Mouse (Mus musculus) heart, adult 9 months (tissue): Measurements from ENCODE around the gene Nr2e1.

ENCODE experiments used
- DNase-seq, 2 experiments: peaks; one replicate each; pipeline ENCODE4 v3.0.0; 2022; ENCODE audit warnings: low spot score in 2 of 2

Nr2e1 gene

DNA sequence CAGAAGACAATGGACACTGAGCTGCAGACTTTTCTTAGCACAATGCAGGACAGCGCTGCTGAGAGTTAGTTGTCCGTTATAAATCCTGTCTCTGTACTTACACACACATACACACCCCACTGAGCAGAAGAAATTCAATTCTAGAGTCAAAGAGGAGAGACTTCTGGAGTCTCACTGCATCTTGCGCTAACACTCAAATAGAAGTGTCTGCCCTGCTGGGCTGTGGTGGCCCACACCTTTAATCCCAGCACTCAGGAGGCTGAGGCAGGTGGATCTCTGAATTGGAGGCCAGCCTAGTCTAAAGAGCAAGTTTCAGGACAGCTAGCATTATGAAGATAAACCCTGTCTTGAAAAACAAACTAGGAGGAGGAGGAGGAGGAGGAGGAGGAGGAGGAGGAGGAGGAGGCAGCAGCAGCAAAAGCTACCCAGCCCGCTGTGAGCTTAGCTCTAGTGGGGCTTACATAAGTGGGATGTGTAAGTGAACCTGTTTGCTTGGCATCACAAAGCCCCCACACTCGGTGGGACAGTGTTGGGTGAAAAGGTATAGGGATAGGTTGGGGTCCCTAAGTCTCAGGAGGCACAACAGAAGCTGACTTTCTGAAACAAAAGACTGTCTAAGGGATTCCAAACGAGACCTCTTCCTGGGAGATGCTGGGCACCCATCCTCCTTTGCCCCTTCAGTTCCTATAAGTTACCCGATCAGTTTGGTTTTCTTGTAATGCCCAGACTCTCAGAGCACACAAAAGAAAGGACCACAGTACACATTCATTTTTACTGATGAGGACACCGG is 4.7 kb upstream of the Nr2e1 start:
- DNase-seq = no peak

DNA sequence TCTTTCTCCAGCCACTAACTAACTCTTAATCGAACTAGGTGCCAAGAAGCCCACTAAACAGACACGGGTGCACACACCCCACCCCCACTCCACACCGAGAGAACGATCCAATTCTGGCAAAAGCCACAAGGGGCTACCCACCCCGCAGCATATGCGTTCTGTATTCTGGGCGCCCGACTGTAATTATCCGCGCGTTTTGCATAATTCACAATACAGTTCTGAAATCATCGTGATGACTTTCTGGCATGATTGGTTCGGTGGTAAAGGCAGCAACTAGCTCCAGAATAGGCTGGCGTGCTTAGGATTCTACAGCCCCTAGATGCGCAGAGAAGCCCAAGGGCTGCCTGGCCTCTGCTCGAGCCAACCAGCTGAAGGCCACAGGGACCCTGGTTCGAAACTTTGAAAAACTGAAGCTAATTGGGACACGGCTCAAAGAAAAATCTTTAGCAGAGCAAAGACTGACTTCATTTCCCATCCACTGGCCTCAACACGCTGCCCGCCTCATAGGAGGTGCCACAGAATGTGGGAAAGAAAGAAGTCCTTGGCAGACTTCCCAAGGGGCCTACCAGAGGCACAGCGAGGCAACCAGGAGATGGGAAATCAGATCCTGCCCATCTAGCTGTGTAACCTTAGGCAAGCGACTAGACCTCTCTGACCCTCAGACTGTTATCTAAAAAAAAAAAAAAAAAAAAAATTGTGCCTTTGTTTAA is 2.3 kb upstream of the Nr2e1 start:
- DNase-seq = no peak

DNA sequence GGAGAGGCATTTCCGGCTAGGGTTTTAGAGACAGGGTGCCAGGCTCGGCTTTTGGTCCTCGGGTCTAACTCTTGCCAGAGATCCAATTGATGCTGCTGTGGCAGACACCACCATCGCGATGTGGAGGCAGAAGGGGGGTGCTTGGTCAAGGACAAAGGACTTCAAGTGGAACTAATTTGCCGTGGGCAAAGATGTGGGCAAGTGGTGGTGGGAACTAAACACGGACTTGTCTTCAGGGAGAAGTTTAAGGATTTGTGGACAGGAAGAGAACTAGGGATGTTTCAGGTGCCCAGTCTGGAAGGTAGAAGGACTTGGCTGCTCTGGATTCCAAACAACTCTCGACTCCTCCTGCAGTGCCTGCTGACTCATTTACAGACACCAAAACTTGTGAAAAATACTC is 1.7 kb upstream of the Nr2e1 start:
- no peak for DNase-seq

DNA sequence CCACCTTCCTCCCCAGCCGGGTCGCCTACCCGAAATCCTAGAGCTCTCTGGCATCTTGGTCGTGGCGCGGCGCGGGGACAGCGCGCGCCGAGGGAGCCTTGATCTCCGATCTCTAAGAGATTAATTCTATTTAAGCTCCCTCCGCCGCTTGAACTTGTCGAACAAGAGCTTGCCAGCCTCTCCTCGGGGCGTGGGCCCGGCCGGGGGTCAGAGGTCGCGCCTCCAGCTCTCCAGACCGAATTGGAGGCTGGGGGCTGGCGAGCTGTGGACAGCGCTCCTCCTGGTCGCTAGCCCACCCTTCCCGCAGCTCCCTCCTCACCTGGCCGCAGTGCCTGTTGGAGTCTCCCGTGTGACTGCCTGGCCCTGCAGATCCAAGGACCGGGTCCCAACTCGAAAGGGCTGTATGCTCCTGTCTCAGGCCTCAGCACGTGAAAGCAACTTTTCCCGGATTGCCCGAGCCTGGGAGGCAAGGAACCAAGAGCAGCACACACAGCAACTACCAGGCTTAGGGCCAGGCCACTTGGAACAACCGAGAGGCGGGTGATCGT is 1.1 kb upstream of the Nr2e1 start:
- DNase-seq = no peak

DNA sequence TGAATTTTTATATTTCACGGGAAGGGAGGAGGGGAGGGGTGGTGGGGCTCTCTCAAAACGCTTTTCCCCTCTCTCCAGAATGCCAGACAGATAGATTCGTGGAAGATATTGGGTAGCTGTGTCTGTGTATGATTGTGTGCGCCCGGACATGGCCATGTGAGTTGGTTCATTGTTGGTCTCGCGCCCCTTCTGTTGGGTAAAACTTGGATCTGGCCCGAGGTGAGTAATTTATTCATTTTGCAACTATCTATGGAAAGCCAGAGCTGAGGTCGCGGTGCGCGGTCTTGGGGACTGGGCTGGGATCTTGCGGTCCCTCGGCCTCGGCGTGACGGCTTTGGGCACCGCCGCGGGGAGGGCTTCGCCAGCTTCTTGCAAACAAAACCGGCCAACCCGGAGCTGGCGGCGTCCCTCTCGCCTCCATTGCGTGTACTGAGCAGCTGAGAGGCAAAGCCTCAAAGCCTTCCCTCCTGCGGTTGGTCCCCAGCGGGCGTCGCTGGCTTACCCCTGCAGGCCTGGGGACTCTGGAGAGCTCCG is 537 bp upstream of the Nr2e1 start:
- no peak for DNase-seq

DNA sequence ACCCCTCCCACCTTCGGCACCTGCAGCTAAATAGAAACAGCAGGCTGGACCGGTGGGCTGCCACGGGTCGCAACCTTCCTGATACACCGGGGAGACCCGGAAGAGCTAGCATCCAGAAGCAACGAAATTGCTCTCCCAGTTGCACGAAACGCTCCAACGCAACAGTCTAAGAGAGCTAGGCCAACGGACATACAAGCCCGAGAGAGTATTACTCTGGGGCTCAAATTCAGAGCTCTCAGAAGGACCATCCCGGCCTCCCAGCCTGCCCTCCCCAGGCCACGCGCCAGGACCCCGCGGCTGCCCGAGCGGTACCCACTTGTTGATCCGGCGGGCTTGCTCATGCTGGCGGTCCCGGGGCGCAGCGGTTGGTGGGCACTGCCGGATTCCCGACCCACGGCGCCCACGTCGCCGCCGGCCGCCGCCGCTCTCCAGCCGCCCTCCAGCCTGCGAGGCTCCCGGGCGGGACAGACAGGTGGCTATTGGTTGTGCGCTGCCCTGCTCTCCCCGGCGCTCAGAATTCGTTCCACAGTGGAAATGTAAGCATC is 794 bp downstream of the Nr2e1 start:
- no peak for DNase-seq

DNA sequence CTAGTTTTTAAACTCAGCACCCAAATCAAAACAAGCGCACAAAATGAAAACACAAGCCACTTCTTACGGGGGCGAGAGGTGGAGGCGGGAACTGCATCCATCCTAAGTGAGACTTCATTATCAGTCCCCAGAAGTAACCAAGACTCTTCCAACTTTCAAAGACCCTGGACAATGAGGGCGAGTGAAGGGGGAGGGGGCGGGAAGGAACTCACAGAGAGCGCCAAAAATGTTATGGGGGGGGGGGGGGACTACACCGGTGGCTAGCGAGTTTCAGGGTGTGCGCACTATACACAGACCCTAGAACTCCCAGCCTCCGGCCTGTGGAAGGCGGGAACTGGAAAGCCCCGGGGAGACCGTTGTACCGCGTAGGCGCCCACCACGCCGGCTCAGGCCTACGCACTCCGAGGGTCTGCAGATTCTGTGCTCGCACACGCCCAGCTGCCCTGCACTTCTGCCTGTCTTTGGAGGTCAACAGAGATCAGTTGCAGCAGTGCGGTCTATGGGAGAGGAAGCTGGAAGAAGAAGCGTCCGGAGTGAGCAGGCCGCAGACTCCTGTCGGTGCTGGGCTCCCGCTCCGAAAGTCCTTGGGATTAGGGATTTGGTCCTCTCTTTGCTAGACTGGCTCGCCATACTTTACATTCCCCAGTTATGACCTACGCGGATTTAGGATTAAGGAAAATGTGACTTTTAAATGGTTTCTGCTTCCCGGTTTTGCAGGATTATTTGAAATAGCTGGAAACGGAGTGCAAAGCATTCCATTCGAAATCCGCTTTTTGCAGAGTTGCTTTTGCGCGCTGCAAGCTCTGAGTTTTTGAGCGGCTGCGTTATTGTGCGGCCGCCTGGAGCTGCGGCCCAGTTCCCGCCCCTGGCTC is 1.5 kb downstream of the Nr2e1 start:
- no peak for DNase-seq

DNA sequence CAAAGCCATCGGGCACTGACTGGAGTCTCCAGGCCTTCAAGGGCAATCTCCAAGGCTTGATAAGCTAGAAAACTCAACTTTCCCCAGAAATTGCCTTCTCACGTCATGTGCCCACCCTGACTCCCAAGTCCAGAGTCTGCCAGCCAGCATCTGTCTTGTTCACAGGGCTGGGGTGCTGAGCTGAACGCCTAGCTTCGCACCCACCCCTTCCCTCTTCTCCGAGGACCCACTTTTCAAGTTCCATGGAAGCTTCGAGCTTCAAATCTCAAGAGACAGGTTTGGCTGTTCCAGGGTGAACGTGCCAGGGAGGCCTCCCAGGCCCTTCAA is 2.5 kb downstream of the Nr2e1 start:
- DNase-seq = no peak

DNA sequence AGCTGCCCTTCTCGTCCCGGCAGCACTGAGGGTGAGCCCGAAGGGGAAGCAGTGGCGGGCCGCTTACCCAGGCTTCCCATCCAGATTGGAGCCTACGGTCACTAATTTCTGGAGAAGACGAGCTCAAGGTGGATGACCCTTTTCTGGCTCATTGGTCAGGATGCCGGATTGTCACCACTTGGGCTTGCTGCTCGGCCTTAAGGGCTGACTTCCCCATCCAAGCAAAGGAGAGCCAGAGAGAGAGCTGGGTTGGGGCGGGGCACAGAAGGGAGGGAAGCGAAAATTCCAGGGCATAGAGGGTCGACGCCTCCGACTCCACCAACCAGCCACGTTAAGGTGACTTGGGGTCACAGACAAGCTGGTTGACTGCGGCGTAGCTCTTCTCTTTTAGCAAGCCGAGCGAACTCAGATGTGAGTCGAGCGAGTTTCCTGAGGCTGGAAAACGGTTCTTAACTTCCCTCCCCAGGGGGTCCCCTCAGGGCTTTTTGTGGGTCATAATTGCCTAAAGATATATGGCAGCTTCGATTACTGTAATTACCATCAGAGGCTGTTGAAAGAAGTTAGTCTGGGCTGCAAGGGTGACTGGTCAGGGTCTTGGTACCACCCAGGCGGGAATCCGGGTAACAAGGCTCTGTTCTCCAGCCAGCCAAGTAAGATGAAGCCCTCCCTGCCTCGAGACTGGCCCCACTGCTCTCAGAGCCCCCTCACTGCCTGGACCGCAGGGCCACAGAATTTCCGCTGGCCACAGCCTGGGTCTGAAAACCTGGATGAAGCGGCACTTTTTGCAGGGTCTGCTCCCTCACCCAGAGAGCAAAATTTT is 3.1 kb downstream of the Nr2e1 start:
- DNase-seq = no peak

DNA sequence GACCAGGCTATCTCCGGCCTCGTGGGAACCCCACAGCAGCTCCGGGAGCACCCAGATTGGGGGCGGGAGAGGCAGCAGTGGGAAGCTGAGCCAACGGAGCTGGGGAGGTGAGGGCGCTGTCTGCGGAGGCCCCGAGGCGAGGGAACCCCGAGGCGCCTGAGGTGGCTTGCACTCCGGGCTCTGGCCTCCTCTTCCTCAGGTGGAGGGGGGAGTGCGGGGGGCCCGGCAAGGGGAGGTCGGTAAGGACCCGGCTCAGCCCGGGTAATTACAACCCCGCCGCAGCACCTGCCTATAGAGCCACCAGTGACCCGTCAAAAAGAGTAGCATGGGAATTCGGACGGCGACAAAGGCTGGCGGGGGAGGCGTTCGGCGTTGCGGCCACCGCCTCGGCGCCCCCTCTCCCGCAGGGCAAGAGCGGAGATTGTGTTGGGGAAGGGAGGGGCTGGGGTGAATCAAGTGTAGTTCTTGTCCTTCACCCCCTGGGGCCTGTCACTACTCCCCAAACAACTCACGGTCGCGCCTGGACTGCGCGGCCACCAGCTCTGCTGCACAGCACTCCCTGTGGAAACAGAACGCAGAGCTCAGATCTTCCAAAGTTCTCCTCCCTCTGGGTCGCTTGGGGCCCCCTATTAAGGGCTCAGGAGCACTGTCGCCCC is 3.8 kb downstream of the Nr2e1 start:
- no peak for DNase-seq

DNA sequence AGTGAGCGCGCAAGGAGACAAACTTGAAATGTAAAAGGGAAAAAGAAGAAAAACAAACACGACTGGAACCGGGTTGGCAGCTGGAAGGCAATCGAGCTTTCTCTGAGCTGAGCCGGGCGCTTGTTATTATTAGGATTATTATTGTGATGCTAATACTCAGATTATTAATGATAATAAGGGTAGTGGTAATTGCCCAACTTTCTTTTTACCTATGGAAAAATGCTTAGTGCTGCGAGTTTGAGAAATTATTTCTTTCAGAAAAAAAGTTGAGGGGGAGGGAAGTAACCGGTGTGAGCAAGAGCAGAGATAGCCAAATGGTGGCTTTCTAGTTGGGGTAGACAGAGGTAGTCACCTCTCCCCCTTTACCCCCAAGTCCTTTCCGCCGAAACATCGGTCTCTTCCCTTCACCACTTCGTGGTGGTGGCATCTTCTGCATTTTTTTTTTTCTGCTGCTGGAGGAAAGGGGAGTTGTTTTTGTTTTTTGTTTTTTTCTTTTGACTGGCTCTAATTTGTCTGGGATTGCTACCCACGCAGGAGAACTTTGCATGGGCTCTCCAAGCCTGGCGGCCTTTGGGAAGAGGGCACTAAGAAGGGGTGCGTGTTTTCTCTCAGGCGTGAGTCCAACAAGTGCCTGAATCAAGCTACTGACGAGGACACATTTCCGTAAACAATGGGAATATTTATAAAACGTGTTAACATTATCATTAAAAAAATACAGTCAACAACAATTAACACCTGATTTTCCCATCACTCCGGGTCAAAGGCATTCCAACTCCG is 4.5 kb downstream of the Nr2e1 start:
- no peak for DNase-seq

DNA sequence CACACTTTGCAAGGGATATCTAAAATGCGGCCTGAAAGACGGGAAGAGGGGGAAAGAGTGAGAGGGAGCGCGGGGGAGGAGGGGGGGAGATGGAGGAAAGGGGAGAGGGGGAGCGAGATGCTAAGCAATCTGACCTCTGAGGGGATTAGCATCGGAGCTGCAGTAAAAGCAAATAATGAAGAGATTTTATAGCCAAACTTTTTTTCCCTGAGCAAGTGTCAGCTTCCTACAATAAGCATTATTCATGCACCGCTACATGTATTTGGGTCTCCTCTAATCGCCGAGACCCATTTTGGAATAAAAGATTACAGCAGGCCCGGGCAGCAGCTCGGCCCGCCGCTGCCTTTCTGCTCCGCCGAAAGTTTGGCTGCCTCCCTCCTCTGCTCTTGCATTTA is 5.2 kb downstream of the Nr2e1 start:
- no peak for DNase-seq

DNA sequence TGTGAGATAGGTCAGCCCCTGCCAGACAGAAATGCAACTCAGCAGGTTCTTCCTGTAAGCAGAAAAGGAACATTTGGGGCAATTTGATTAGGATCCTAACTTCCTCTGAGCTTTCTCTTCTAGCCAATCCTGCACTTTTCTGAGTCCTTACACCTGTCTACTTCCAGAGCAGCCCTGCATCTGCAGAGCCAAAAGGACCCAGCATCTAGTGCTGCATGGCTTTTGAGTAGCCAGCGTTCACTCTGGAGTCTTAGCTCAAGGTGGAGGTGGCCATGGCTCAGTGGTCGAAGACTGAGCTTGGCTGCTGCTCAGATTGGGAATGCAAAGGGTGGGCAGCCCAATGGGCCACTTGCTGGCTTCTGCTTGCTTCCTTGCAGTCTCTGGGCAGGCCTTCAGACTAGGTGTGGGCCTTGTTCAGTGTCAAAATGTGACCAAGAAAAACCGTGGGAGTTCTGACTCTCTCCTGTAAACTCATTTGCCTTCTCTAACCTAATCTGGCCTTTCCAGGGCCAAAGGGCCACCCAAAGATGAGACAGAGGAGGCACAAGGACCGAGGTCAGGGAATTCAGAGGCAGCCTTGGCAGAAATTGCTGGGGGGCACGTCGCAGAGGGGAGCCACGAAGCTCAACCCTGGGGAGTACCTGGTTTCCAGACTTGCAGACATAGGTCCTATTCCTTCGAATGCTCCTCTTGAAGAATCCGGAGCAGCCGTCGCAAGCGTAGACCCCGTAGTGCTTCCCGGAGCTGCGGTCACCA is 5.7 kb downstream of the Nr2e1 start:
- DNase-seq = no peak

DNA sequence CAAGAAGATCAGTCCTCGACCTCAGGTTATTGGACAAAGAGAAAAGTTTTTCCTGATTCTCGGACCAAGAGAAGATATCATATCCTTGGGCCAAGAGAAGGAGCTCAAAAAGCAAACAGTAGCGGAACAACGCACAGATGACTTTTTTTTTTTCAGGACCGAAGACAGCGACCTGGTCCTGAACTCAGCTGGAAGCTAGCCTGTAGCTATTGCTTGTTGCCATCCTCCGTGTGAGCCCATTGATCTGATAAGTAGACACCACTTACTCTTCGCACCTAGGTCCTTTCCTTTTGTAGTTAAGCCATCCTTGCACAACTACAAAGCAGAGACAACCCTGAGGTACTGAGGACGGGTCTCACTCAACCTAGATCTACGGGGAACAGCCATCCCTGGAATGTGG is 8.8 kb downstream of the Nr2e1 start:
- DNase-seq = no peak

DNA sequence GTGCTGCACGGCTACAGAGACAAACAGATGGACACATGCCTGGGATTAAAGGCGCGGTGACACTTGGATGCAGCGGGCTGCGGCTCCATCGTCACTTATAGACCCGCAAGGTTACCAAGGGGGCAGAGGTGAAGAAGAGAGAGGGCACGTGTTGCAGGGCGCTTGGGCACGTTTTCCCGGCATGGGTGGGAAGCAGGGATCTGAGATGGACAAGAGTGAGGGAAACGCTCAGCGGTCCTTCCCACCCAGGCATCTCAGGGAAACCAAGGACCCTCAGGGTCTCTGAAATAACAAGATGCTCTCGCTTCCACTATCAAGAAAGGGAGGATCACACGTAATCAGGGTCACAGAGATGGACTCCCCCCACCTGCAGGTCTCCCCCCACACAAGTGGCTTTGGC is 10.5 kb downstream of the Nr2e1 start:
- DNase-seq = no peak

DNA sequence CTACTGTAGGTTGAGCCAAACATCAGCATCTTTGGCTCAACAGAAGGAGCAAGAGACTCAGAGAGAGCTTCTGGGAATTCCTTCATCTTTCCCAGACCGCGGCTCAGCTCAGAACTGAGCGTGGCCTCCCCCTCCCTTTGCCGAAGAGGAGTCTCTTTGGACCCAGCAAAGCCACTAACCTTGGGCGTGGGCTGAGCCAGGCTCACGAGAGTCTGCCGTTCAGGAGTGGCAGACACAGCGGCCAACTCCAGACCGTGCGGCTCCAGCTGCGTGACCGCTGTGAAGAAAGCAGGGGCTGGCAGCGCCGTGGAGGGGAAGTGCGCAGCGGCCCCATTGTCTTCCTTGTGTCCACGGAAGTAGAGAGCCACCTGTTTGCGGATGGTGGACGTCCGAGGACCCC is 10.9 kb downstream of the Nr2e1 start:
- DNase-seq = no peak

DNA sequence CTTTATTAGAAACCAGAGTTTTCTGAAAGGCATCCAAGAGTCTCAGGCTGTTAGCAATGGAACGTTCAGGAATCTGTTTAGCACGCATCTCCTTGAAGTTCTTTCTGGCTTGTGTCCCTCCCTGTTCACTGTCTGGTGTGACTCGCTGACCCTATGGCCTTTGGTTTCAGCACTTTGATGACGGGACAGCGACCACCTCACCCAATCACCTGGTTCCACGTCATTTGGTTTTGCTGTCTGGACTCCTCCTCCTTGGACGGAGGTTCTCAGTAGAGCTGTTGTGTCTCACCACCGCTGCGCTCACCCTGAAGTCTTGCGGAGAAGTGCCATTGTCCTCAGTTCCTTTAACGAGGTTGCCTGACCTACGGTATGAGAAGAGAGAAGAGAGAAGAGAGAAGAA is 21.2 kb downstream of the Nr2e1 start:
- DNase-seq = no peak

DNA sequence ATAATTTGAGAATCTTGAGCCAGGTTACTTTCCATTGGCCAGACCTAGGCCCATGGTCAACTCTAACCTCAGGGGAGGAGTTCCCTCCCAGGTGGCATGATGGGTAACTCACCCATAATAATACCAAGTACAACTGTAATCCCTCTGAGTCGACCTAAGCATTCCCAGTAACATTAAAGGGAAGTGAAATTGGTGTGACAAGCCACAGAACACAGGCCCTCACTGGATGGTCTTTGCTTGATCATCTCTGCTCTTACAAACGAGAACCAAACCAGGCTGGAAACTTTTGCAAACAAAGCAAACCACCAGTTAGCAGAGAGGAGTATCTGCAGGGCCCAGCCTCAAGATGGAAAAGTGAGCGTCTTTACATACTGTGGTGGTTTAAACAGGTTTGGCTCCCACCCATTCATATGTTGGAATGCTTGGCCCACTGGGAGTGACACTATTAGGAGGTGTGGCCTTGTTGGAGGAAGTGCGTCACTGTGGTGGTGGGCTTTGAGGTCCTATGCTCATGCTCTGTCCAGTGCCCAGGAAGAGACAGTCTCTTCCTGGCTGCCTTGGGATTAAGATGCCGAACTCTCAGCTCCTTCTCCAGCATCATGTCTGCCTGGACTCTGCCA is 23.7 kb downstream of the Nr2e1 start:
- DNase-seq = no peak

DNA sequence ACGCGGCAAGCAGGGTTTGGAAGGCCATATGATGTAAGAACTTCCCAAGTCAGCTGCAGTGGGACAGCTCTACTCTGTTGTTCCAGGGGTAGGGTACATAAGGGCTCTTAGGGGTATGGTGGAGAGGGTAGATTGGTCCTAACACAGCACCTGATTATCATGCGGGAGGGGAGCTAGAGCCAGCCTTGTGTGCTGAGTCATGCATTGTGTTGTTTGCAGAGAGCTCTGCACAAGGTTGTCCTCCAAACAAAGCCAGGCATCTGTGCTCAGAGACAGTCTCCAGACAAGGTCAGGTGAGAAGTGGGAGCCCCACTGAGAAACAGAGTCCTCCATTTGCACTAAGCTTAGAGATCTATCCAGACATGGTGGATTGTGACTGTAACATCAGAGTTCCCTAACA is 36.9 kb downstream of the Nr2e1 start:
- no peak for DNase-seq
